Mouse (Mus musculus) olfactory bulb, adult 2 months (tissue): ENCODE data around the gene Extl1. TPM values are rescaled to one million over a fixed set of nuclear protein-coding genes. Genes with fewer than 3 reads are reported as not detected.

Experiments
- H3K27ac ChIP-seq: fragments of 200-500 bp; 2 replicates; pipeline ENCODE4 v1.5.1; 2012; ENCODE audit warnings: low read depth, low read length; ENCODE audit not compliant: insufficient read depth
- H3K4me1 ChIP-seq: fragments of 200-500 bp; 2 replicates; pipeline ENCODE4 v1.6.1; 2012; ENCODE audit warnings: low read length; ENCODE audit not compliant: control insufficient read depth, insufficient read depth
- H3K4me3 ChIP-seq: fragments of 200-500 bp; 2 replicates; pipeline ENCODE4 v1.5.1; 2012; ENCODE audit warnings: mild to moderate bottlenecking, low read depth, low read length, moderate library complexity; ENCODE audit not compliant: insufficient read depth
- CTCF ChIP-seq: fragments of 200-500 bp; IDR thresholded peaks from 2 replicates; pipeline ENCODE4 v1.5.1; 2012; ENCODE audit warnings: low read depth, mild to moderate bottlenecking, low read length, moderate library complexity; ENCODE audit not compliant: insufficient read depth
- POLR2A ChIP-seq: fragments of 200-500 bp; IDR thresholded peaks from 2 replicates; pipeline ENCODE4 v1.6.1; 2012; ENCODE audit warnings: mild to moderate bottlenecking, low read depth, low read length, moderate library complexity; ENCODE audit not compliant: insufficient read depth
- WGBS: fragments of 180-500 bp; shearing (Covaris S2); methylation state at CpG from one replicate; pipeline ENCODE4 v1.1.7; 2018; 5-methylcytosine and 5-hydroxymethylcytosine counted together
- polyA plus RNA-seq: library from polyadenylated mRNA; stranded (reverse); fragments of >200 nt; gene quantifications from 2 replicates; pipeline ENCODE4 v1.2.4, GENCODE M21; 2012; ENCODE audit warnings: low replicate concordance; ENCODE audit not compliant: missing spikeins, insufficient read depth, insufficient read length

The Extl1 gene
- polyA plus RNA-seq, 1 experiment: not detected

- no peak overlapping the region for H3K4me3 ChIP-seq
- peaks cover 12% of the 10 kb centered on the region for H3K4me1 ChIP-seq
- 0 out of 2 replicates have a peak, but pooled peaks have one; percentile 14 for TF ChIP-seq CTCF
- TF ChIP-seq POLR2A: no peak
- H3K27ac ChIP-seq: no peak overlapping the region
- WGBS: 23% methylated on average over 12 of the region's 12 CpGs
Observed at GRCm38 (mm10) chr4:134393026-134393425, 9.4 kb upstream of the Extl1 start.

- H3K4me1 ChIP-seq: peaks cover 9% of the 10 kb centered on the region
- 6% methylated on average over 8 of the region's 8 CpGs for WGBS
- no peak for TF ChIP-seq POLR2A
- no peak for TF ChIP-seq CTCF
- H3K4me3 ChIP-seq: no peak overlapping the region
- H3K27ac ChIP-seq: no peak overlapping the region
Observed at GRCm38 (mm10) chr4:134392595-134392994, 8.9 kb upstream of the Extl1 start.

- Histone ChIP-seq H3K27ac (no peak overlapping the region), H3K4me1 (peaks cover 4% of the 10 kb centered on the region), H3K4me3 (no peak overlapping the region)
- TF ChIP-seq POLR2A (no peak), CTCF (no peak)
- 94% methylated on average over 1 of the region's 1 CpGs for WGBS
Observed at GRCm38 (mm10) chr4:134391636-134392035, 8.0 kb upstream of the Extl1 start.

- Histone ChIP-seq H3K27ac (no peak overlapping the region), H3K4me1 (peaks cover 2% of the 10 kb centered on the region; the same call in 1 of the 2 replicates), H3K4me3 (no peak overlapping the region)
- WGBS: 22% methylated on average over 5 of the region's 5 CpGs
- TF ChIP-seq POLR2A: no peak
- TF ChIP-seq CTCF: 0 out of 2 replicates have a peak, but pooled peaks have one; percentile 27
Observed at GRCm38 (mm10) chr4:134388397-134388796, 4.7 kb upstream of the Extl1 start.

GRCm38 (mm10) chr4:134387268-134387667 is 3.6 kb upstream of the Extl1 start:
- TF ChIP-seq CTCF (no peak), POLR2A (no peak)
- 70% methylated on average over 6 of the region's 6 CpGs for WGBS
- Histone ChIP-seq H3K27ac (no peak overlapping the region), H3K4me3 (no peak overlapping the region), H3K4me1 (no peaks in the 10 kb centered on the region)

GRCm38 (mm10) chr4:134379510-134379909 is 4.1 kb downstream of the Extl1 start:
- 0 out of 2 replicates have a peak, but pooled peaks cover 3% of the 10 kb centered on the region for H3K4me1 ChIP-seq

GRCm38 (mm10) chr4:134378089-134378615 is 5.5 kb downstream of the Extl1 start:
- no peak for TF ChIP-seq CTCF
- no peak for TF ChIP-seq POLR2A
- 53% methylated on average over 10 of the region's 10 CpGs for WGBS
- no peak overlapping the region for H3K4me3 ChIP-seq
- H3K27ac ChIP-seq: no peak overlapping the region
- peaks cover 6% of the 10 kb centered on the region; the same call in 1 of the 2 replicates for H3K4me1 ChIP-seq

More at GRCm38 (mm10) chr4:134379510-134379909, 4.1 kb downstream of the Extl1 start:
- 90% methylated on average over 8 of the region's 8 CpGs for WGBS
- Histone ChIP-seq H3K4me3 (no peak overlapping the region), H3K27ac (no peak overlapping the region)
- TF ChIP-seq POLR2A: no peak
- TF ChIP-seq CTCF: no peak

- Histone ChIP-seq H3K4me1 (peaks cover 22% of the 10 kb centered on the region), H3K4me3 (no peak overlapping the region), H3K27ac (no peak overlapping the region)
- TF ChIP-seq CTCF: no peak
- TF ChIP-seq POLR2A: no peak
- 73% methylated on average over 1 of the region's 1 CpGs for WGBS
Observed at GRCm38 (mm10) chr4:134374306-134374705, 9.3 kb downstream of the Extl1 start.

GRCm38 (mm10) chr4:134373295-134373694 is 10.4 kb downstream of the Extl1 start:
- WGBS: 85% methylated on average over 8 of the region's 8 CpGs
- no peak overlapping the region for H3K4me3 ChIP-seq
- TF ChIP-seq CTCF (no peak), POLR2A (no peak)
- peaks cover 24% of the 10 kb centered on the region for H3K4me1 ChIP-seq
- H3K27ac ChIP-seq: no peak overlapping the region

GRCm38 (mm10) chr4:134372294-134372747 is 11.3 kb downstream of the Extl1 start:
- peak overlapping the region; percentile 71 for H3K4me3 ChIP-seq
- TF ChIP-seq POLR2A (peak; percentile 39), CTCF (0 out of 2 replicates have a peak, but pooled peaks have one; percentile 22)
- H3K27ac ChIP-seq: no peak overlapping the region
- H3K4me1 ChIP-seq: peaks cover 24% of the 10 kb centered on the region
- WGBS: under 1% methylated on average over 16 of the region's 16 CpGs
